Mouse (Mus musculus) erythroid progenitor cell, adult 5-6 weeks (primary cell): Measurements from ENCODE around the gene Tmem63b. TPM values are rescaled to one million over a fixed set of nuclear protein-coding genes. Genes with fewer than 3 reads are reported as not detected.

ENCODE experiments used
- ATAC-seq: replicated peaks from 2 replicates; pipeline ENCODE4 v1.8.0; 2016; ENCODE audit warnings: moderate number of reproducible peaks, mild to moderate bottlenecking, moderate TSS enrichment, inconsistent platforms; ENCODE audit not compliant: poor library complexity, low FRiP score, severe bottlenecking
- total RNA-seq, 2 experiments: library from RNA; stranded (forward) in 1 of 2; stranded (reverse) in 1 of 2; fragments of 150-400 nt in 1 of 2; fragments of 186-747, 209-891 nt in 1 of 2; gene quantifications; 2 replicates each; pipeline versions ENCODE4 v1.2.3 to v1.2.4; 2015 to 2017; ENCODE audit warnings: low replicate concordance in 2 of 2

Tmem63b gene
- total RNA-seq (2015; ENCODE audit: low replicate concordance) (3.2 and 3.8 TPM in 2 replicates), total RNA-seq (2017; ENCODE audit: low replicate concordance) (5.9 and 11.6 TPM in 2 replicates)

DNA sequence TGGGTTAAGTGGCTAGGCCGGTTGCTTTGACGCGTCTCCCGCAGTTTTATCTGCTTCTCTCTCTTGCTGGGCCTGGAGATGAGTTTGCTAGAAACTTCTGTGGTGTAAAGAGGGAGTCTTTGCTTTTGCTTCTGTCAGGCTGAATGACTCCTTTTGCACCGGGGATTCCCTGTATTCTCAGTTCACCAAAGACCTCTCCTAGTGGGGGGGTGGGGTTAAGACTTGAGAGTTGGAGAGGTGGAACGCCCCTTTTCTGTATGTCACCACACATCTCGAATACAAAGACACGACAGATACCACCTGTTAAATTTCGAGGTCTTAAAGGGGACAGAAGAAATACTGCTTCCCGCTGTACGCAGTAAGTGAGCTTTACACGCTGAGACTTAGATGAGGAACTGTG is at the start of gene Tmem63b:
Gene Tmem63b (minus strand): TSS at position 190 of the 400 bp plus-strand sequence.
- peak; percentile 48 for ATAC-seq

DNA sequence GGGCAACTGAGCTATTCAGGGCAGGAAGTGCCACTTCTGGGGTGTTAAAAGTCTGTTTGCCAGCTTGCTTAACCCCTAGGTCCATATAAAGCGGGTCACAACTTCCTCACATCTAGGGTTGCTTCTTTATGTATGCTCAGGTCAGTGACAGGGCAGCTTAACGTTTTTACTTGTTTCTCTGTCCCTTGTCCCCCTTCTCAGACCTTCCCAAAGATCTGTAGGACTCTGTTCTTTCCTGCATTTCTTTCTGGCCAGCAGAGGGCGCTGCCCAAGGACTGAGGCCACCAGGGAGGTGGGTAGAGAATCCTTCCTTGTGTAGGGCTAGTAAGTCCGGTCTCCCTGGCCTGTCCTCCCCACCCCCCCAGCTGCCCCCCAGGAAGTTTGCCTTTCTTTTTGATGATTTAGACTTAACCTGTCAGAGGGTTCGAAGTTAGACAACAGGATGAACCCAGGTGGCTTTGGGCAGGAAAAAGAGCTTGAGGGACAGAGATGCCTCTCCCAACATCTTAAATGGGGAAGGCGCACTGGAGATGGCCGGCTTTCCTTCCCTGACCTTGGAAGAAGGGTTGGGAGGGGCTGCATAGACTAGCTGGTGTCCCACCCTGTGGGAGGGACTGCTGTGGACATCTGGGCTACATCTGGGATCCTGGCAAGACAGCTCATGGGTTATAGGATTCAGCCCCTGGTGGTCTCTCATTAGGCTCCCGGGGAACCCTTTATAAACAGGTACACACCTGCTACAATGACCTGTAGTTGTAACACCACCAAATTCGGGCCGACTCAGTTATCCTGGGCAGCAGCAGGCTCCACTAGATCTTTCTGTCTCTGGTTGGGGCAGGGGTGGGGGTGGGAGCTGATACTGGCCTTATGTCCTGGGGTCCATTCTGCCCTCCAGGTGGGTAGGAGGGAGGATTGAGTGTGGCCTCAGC is 48.9 kb upstream of the Tmem63b start:
- no peak for ATAC-seq

DNA sequence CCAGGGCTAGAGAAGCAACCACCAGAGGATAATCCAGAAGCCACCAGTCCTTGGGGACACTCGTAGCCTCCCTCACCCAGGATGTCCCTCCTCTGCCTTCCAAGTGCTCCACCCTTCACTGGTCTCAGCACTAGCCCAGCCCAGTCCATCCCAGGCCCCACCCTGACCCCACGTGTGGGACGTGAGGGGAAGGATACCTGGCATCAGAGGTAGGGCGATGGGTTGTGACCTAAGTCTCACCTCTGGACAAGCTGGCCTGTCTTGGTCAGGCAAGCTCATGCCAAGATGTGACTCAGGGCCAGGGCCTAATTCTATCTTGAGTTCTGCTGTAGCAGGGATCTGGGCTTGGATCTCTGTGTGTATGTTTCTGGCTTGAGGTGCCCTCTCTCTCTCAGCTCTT is 48.2 kb upstream of the Tmem63b start:
- ATAC-seq: no peak

DNA sequence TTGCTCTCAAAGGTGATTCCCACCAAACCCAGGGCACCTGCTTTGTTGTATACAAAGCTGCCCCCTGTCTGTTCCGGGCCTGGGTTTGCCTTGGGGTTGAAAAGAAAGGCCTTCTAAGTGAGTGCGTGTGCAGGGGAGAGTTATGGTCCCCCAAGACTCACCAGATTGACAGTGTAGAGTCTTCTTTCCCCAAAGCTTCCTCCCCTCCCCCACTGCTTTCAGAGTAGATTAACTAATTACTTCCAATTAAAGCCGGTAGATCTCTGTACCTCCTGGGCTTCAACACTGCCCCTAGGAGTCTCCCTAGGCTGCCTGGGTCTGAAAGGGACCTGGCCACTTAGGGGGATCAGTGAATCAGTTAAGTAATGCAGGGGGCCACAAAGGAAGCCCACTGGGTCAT is 47.6 kb upstream of the Tmem63b start:
- ATAC-seq: no peak

DNA sequence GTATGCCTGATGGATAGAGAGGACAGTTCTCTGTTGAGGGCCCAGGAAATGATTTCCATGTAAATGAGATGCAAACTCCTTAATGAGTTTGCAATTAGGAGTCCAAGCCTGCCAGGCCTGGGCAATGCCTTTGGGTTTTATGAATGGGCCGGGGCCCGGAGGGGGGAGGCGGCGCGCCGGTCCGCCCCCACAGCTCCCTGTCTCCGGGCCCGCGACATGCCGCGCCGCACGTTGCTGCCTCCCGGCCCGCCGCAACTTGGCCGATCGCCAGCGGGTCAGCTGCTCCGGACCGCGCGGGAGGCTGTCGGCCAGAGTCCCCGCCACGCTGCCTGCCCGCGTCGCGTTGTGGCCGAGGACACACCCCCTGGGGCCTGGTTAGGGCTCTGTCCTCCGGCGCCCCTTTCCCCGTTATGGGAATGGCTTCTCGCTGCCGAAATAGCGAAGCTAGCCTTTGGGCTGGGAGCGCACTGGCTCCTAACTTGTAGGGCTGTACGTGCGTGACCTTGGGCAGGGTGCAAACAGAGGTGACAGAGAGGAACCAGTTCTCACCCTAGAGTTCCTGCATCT is 47.1 kb upstream of the Tmem63b start, which contains the start of gene 1600014C23Rik:
Gene 1600014C23Rik (minus strand): TSS at position 110 of the 567 bp plus-strand sequence.
- no peak for ATAC-seq

DNA sequence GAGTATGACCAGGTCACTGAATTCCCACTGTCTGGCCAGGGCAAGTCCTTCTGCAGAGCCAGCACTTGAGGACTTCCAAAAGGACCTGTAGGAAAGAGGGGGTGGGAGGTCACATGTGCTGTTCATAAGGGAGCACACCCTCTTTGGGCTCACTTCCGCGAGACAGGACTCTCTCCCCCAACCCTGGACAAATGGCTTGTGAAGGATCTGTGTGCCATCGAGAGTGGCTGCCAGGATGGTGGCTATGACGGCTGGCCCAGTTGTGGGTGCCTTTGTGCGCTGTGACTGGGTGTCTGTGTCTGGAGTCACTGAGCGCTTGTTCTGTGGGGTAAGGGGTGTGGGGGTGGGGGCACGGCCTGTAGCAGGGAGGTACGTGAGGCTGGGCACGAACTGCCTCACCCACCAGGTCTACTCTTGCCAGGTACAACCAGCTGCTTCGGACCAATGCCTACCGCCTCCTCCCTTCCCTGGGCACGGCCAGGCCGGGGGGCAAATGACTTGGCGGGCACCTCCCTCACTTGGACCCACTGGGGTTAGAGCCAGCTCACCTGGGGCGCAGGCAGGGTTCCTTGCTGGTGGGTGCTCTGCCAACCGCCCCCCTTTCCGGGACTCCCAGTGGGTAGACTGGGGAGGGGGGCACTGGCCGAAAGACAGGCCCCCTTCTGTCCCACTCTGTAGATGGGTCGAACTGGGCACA is 46.5 kb upstream of the Tmem63b start:
- no peak for ATAC-seq

DNA sequence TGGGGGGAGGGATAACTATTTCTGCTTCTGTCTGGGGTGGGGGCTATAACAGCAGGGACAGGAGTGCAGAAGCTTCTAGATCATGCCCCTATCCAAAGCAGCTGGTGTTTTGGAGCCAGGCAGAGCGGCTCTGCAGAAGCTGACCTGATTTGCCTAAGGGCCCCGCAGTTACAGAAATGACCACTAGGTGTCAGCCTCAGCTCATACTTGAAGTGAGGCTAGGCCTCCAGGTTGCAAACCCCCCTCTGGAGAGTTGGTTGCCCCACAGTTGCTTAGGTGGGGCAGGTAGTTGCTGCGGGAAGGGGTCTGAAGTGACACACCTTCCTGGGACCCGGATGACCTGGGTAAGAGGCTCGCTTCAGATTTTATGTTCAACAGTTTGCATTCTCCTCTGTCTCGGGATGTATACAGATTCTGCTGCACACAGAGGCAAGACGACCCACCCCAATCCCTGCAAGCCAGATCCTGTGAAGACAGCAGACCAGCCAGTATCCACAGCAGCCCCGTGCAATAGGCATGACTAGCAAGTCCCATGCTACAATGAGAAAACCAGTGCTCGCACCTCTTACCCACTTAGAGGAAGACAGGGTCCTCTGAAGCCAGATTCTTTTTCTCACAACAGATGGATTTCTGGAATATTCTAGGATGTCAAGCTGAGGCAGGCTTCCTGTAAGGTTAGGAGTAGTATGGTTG is 44.6 kb upstream of the Tmem63b start:
- ATAC-seq: no peak

DNA sequence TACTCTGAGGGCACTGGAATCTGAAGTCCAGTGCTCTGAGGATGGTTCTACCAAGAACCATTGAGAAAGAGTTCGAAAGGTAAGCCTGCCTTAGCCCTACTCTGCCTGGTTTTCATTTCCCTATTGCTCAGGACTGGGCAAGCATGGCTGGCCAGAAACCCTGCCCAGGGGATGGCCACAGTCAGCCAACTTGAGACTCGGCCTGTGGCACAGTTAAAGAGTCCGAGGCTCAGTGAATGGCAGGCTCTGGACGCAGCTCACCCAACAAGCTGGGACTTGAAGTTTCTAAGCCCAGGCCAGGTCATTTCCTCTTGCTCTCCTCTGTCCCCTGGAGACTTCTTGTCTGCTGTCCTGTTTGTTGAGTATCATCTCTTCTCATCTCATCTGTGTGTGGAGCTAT is 44.0 kb upstream of the Tmem63b start:
- ATAC-seq: no peak

DNA sequence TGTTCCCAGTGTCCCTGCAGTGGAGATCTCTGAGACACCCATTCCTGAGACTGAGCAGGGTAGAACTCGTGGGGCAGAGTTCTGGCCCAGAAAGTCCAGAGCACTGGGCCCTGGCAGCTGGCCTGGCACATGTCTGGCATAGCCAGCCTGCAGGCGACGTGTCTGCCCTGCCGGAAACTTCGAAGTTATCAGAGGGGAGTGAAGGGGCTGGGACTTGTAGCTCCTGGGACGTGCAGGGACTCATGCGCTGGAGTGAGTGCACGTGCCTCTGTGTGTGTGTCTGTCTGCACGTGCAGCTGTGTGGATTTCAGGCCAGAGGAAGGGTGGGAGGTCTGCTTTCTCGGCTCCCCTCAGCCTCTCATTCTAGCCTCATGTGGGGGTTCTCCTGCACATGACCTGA is 42.7 kb upstream of the Tmem63b start:
- no peak for ATAC-seq

DNA sequence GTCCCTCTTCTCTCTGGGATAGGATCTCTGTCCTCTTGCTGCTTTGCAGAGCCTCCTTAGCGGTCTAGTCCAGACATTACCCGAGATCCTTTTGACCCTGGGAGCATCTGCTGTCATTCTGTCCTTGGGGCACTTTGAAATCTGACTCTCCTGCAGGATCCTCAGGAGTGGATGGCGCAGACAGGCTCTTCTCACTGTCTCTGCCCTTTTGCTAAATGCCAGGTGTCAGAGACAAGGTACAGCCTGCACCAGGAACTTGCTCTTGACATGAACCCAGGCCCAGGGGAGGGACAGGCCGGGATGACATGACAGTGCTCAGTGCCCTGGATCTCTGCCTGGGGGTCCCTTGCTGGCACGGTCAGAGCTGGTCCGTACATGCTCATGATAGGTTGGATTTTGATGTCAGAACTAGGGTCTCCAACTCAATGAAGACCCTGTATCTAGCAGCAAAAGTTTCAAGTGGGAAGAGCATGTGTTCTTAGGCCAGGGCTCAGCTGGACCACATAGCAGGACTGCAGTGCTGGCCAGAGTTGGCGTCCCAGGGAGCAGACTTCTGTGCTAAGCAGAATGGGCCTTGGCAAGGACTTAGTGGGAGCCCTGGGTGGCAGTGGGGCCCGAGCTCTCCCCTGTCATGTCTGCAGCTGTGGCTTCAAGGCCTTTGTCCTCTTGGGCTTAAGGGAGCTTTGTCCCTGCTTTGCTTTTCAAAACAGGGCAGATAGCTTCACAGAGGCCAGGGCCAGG is 41.4 kb upstream of the Tmem63b start:
- no peak for ATAC-seq

DNA sequence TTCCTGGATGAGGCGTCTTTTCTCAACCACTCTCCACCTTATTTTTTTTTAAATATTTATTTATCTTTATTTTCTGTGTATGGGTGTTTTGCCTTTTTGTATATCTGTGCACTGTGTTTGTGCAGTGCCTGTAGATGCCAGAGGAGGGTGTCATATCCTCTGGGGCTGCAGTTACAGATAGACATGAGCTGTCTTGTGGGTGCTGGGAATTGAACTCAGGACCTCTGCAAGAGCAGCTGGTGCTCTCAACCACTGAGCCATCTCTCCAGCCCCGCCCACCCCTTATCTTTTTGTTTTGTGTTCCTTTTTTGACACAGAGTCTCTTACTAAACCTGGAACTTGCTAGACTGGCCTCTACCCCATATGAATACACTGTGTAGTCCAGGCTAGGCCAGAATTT is 40.8 kb upstream of the Tmem63b start:
- no peak for ATAC-seq

DNA sequence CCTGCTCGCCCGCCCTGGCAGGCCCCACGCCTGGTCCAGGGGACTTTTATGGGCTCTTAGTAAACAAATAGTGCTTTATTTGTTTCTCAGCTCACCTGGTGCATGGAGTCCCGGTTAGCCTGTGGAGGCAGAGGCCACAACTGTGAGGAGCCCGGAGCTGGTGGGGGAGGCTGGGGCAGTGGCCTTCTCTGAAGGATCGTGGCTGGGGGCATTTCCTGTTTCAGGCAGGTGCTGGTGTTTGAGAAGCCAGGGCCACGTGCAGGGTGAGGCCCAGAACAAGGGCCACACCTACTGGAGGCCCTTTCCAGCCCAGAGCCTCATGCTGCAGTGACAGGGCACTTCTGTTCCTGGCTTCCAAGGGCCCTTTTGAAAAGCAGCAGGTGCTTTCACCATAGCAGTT is 39.5 kb upstream of the Tmem63b start:
- no peak for ATAC-seq

DNA sequence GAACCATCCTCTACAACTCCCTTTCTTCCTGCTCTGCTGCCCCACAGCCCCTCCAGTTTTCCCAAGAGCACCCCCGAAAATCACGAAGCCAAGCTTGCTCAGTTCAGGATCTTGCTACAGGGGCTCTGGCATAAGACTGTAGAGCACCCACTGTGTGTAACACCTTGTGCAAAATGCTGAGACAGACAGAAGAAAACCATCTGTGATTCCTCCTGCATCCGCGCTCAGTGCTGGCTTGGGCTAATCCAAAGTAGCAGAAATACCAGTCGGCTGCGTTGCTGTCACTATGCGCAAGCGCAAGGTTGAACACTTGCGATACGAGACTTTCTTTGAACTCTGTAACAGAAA is 37.8 kb upstream of the Tmem63b start:
- no peak for ATAC-seq

DNA sequence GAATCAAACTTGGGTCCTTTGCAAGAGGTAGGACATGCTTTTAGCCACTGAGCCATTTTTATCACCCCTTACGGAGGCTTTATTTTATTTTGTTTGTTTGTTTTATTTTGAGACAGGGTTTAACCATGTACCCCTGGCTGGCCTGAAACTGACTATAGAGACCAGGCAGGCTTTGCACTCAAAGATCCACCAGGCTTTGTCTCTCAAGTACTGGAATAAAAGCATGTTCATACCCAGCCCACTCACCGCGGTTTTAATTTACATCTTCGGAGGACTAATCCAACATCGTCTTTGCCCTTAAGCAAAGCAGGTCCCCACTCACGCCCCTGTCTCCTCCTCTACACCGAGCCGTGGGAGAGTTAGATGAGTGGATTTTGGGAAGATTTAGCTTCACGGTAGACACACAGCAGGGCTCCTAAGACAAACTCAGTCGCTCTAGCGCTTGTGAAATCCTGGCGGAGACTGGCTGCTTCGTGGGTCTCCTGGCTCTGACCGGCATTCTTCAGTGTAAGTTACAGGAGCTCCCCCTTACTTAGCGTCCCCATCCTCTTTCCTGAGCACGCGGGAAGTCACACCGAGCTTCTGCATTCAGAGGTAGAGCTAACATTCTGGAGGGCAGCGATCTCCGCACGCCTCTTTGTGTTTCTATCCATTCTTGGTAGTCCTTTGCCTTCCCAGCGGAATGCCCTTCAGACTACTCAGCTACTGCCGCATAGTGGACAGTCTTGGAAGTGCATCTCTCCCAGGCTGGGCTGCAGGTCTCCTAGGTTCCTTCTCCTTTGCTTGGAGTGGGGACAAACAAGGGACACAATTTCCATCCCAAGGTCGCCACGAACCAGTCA is 37.2 kb upstream of the Tmem63b start:
- peak; percentile 72; the same call in 1 of the 2 replicates for ATAC-seq

DNA sequence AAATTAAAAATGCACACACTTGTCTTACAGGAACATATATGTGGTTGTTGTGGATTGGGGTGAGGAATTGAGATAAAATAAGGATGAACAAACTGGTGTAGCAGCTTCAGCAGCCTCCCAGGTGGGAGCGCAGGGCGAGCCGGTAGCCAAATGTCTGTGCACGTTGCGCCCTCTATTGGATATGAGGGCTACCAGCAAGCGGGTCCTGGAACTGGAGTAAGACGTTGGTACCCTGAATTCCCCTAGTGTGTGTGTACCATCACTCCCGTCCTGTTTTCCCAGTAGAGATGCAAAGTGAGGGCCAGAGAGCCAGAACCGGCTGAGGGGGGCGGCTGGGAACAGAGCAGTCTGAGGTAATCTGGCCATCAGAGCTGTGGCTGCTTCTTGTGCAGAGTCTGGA is 31.6 kb upstream of the Tmem63b start:
- ATAC-seq: 0 out of 2 replicates have a peak, but pooled peaks have one; percentile 34

DNA sequence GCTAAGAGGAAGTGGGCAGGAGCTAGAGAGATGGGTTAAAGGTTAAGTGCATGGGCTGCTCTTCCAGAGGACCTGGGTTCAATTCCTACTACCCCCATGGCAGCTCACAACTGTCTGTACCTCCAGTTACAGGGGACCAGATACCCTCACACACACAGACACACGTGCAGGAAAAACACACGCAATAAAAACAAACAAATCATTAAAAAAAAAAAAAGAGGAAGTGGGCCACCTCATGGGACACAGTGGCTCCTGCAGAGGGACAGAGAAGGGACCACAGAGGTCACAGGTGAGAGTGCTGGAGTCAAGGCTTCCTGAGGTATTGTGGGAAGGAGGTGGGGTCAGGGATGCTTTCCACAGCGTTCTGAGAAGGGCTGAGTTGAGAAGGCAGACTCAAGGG is 24.8 kb upstream of the Tmem63b start:
- no peak for ATAC-seq

DNA sequence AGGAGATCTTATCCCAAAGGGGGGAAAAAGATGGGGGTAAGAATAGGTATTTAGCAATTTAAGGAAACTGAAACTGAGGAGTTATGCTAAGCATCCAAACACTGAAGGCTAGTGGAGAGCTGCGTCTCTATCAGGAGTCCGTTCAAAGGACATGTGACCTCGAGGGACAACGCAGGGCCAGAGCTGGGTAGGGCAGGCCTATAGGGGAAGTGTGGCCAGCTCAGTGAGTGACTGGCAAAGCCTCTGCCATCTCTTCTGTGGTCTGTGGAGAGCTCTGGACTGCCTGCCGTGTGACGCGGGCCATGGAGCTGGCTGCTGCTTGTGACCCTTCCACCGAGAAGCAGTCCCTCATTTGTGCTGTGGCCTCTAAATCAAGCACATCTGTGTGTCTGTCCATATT is 23.7 kb upstream of the Tmem63b start:
- no peak for ATAC-seq

DNA sequence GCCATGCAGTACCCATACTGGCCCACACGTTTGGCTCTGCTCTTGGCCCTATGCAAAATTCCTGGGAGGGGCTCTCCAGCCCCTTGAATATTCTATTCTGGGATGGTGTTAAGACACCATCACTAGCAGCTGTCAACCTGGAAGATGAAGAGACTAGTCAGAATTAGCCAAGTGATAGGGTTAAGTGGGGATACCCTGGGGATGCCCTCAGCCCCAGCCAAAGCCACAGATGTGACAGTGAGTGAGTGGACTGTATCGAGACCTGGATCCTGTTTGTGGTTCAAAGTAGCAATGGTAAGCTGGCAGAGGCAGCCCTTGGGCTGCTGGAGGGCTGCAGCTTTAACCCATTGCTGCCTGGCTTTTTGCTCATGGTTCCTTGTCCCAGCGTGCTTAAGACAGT is 23.1 kb upstream of the Tmem63b start:
- no peak for ATAC-seq

DNA sequence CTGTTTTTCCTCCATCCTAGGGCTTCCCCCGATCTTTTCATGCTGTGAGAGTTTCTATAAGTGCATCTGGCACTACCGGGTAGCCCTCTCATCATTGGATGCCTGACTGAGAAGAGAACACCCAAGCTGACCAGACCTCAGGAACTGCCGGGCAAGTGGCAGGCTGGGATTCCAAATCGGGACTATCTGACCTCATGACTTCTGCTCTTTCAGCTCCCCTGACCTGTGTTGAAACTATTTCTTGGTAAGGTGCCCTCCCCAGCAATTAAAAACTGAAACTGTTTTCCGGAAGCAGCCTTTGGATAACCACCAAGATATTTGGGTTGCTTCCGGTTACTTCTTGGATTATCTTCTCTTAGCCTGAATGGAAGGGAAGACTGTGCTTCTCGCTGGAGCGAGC is 21.5 kb upstream of the Tmem63b start:
- ATAC-seq: no peak
